Mouse (Mus musculus): ENCODE measurements at regions not wholly inside any gene's neighbourhood (a gene's known extent, or its start where the extent isn't known, plus 50 kb on each side); places are given as distances from the start of the nearest gene placed in this dataset.

DNA sequence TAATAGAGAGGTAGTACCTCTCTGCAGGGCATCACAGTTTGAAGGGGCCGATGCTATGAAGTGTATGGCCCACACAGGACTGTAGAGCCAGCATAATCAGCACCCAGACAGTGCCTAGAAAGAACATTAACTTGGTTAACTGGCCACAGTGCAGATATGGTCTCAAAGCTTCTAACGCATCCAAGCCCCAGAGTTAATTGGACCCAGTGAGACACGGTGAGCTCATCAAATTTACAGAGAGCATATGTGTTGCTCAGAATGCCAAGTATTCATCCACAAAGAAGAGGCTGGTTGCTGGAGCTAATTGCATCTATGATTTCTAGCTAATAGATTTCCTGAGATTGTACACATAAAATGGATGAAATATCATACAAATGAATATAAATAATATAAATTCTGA lies 2214.1 kb downstream of the Poteg start:
- no peak for TF ChIP-seq POLR2A (IDR thresholded peaks at IDR 0.05; ENCODE audit: borderline replicate concordance, extremely low read depth, insufficient read depth, insufficient read length, poor library complexity, severe bottlenecking)
- TF ChIP-seq CTCF (IDR thresholded peaks at IDR 0.05; ENCODE audit: borderline replicate concordance, extremely low read depth, insufficient read depth, insufficient read length): no peak
